Mouse (Mus musculus) urinary bladder, postnatal 25 days (tissue): Measurements from ENCODE around the gene Kif6.

Source experiments
- DNase-seq: peaks from one replicate; pipeline ENCODE4 v3.0.0; 2022; ENCODE audit warnings: low spot score

The Kif6 gene

DNA sequence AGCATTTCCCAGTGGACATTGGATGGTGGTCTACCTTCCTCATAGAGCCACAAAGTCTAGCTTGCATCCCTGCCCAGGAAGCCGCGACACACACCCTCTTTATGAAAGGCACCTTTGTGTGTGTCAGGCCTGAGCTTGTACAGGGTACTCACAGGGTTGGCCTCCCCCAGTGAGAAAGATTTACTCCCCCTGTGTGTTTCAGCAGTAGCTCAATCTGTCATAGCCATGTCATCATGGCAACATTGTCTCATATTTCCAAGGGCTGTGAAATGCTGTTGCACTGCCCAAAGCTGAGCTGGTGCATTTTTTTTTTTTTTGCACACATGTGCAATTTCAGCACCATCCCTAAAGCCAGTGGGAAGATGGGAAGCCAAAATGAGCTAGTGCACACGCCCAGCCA is 224.3 kb downstream of the Kif6 start:
- DNase-seq = no peak

DNA sequence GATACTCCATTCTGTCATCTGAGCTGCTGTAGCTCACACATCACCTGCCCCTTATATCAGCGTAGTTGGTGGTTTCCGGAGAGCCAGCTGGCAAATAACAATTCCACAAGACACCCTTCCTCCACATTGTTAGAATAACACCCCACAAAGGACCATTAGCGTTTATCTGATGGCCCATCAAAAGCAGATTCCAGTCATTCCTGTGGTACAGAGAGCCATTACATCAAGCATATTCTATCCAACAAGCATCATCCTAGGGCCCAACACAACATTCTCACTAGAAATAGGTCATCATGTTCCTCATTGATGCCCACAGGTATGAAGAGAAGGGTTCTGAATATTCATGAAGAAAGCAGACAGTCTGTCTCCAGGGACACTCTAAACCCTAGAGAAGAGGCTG is 236.3 kb downstream of the Kif6 start:
- no peak for DNase-seq

GRCm38 (mm10) chr17:49852183-49852582 is 237.2 kb downstream of the Kif6 start:
- no peak for DNase-seq

- no peak for DNase-seq
Observed at GRCm38 (mm10) chr17:49855785-49856184, 240.8 kb downstream of the Kif6 start.

DNA sequence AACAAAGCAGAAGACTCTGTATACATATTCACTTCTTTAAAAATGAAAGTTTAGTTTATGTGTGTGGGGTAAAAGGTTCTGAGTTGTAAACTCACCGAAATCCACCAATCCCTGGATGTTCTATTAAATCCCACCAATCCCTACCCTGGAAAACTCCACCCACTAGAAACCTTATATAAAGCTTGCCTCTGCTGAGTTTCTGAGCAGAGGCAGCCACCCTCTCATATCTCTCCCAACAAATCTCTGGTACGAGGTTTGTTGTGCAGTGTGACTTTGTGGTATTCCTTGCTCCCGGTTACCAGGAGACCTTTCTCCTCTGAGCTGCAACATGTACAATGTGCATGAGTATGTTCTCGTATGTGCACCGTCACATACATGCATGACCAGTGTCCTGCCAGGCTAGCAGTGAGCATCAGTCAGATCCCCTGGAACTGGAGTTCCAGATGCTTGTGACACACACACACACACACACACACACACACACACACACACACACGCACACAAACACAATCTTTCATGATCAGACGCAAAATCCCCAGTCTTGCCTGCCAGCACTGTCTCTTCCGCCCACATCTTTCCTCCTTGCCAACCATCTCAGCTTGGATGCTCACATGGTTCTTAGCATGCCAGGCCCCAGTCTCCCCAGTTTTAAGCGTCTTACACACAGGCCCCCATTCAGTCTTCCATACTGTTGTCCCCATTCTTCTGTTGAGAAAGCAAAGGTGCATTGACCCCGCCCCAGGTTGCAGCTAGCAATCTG is 245.3 kb downstream of the Kif6 start:
- no peak for DNase-seq

- DNase-seq = no peak
Observed at GRCm38 (mm10) chr17:49863597-49863996, 248.7 kb downstream of the Kif6 start.

DNA sequence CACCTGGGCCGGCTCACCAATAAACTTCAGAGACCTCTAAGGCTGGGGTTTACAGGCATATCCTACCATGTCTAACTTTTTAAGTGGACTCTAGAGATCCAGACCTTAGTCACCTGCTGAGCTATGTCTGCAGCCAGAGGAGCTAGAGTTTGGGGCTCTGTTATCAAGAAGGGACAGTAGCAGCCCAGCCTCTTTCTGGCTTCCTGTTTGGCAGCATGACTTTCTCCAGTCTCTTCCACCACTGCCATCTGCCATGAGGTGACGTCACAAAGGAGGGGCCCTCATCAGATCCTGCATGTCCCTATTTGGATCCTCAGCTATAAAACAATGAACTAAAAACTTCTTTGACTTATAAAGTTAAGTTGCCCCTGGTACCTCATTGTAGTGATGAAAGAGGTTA is 250.7 kb downstream of the Kif6 start:
- no peak for DNase-seq

DNA sequence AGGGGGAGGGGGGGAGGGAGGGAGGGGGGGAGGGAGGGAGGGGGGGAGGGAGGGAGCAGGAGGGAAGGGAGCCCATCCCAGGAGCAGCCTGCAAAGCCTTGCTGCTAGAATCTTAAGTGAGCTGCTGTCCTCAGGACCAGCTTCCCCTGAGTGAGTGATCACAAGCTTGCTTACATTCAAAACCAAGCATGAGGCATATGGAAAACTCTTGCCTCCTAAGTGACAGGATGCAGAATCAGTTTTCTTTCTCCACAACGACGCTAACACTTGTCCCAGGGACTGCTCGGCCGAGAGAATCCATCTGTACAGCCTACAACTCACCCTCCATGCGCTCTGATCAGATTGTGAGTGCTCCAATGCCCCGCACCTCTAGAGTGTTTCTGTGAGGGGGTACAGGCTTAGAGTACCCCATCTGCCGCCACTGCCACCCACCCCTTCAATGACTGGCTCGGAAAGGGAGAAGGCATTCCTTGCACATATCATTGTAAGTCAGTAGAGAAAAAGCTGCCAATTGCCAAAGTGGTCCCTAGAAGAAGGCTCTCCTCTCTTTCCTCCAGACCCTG is 251.8 kb downstream of the Kif6 start:
- no peak for DNase-seq

DNA sequence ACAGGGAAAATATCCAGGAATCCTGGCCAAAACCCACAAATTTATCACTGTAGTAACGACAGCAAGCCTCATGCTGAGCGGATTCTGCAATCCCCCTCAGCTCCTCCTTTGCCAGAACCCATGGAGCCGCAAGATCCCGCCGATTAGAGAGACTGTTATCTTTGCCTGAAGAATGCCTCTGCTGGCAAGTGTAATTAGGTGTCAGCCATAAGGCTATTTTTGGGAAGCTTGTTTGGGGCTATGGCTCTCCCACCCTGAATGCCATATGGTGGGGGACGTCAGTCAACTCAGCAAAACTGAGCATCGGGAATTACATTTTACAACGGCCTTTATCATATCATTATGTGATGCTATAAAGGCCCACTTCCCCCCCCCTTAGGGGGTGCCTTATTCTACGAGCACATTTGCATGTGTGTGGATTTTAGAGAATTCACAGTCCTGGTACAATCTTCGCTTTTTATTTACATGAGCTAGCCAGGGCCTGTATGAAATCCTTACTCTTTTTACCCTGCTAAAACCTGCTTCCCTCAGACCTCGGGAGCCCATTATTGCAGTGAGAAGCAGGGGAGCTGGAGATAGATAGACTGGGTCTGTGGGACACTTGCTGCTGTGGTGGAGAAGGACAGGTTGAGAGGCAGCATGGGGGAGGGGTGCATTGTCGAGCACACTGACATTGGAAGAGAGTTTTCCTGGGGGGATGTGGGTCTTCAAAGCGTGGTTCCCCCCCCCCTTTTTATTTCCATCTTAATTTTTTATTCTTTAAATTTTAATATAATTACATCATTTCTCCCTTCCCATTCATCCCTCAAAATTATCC is 252.6 kb downstream of the Kif6 start:
- no peak for DNase-seq

DNA sequence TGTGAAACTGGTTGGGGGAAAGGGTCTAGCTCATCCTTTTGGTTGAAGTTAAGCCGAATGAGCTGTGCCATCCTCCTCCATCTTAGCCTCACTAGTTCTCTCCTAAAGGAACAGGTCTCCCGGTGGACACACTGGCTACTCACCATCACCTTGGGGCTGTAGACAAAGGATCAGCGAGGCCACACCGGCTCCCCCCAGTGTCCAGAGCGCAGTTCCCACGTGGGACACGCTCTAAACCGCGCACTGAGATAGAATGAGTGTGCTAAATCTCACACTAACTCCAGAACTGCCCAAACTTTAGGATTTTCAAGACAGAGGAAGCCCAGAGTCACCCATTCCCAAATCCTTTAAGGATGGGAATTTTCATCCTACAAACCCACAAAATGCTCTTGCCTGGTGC is 254.3 kb downstream of the Kif6 start:
- no peak for DNase-seq

DNA sequence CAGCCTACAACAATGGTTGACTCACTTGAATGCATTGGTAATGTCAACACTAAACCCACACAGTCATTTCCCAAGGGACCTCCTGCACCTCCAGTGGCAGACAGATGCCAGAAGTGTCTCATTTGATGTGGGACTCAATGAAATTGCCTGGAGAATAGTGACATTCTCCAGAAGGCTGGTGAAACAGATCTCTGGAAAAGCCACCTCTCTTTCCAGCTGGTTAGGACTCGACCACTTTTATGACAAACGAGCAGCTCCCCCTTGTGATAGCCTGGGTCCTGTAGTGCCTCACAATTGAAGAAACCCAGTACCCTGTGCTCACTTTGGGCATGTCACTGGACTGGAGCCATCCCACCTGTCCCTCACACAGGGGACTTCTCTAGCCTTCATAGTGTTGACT is 257.4 kb downstream of the Kif6 start:
- DNase-seq = no peak

DNA sequence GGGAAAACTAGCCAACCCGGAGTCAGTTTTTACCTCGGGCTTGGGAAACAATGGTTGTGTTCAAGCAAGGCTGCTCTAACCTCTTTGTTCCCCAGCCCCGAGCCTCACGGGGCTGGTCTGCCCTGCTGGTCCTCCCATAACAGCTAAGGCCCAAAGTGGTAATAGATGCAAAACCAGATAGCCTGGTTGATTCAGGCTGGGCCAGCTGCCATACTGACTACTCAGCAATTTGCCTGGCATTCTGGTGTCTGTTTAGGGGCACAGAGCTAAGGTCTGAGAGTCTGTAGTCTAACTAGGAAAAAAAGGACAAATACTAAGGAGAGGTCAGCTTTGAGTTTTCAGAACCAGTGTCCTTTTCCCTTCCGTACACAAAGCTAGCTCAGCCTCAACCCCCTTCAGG is 259.8 kb downstream of the Kif6 start:
- no peak for DNase-seq

DNA sequence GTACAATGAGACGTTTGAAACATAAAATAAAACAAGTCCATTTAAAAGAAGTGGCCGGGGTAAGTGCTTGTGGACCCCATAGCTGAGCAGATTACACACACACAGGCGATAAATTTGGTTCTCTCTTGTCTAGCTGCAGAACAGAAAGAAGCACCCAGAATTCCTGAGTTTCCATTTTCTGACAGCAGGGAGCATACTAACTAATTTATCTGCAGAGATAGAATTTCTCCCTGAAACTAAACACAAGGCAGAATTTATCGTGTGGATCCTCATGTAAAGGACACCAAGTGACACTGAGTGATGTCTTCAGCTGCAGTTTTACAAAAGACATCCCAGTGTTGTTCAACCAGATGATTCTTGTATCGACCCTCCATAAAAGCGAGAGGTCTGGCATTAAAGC is 260.5 kb downstream of the Kif6 start:
- DNase-seq = no peak

GRCm38 (mm10) chr17:49875939-49876651 is 261.2 kb downstream of the Kif6 start:
- no peak for DNase-seq

DNA sequence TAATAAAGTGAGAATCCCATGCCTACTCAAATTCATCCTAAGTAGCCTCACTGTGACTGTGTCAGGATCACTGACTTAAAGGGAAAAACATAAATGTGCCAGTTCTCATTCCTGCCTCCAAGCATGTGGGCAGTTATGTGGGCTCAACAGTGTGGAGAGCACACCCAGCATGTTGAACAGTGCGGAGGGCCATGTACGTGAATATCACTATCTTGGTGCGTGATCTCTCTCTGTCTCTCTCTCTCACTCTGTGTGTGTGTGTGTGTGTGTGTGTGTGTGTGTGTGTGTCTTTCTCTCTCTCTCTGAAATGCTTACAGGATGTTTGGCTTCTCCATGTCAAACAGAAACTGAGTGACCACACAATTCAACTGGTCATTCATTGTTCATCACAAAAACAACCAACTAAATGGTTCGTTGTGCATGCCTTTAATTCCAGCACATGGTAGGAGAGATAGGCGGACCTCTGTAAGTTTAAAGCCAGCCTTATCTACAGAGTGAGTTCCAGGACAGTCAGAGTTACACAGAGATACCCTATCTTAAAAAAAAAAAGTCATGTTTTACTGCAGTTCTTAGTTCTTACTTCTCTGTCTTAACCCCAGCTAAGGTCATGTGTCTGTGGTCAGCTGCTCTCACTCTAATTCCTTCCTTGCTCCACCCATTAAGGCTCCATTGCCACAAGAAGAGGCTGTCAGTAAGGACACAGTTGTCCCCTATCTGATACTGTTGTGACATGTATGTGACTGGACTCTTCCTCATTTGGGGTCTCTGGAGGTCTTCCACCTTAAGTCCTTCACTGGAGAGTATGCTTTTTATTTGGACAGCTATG is 266.2 kb downstream of the Kif6 start:
- no peak for DNase-seq

GRCm38 (mm10) chr17:49881796-49882195 is 266.9 kb downstream of the Kif6 start:
- no peak for DNase-seq

DNA sequence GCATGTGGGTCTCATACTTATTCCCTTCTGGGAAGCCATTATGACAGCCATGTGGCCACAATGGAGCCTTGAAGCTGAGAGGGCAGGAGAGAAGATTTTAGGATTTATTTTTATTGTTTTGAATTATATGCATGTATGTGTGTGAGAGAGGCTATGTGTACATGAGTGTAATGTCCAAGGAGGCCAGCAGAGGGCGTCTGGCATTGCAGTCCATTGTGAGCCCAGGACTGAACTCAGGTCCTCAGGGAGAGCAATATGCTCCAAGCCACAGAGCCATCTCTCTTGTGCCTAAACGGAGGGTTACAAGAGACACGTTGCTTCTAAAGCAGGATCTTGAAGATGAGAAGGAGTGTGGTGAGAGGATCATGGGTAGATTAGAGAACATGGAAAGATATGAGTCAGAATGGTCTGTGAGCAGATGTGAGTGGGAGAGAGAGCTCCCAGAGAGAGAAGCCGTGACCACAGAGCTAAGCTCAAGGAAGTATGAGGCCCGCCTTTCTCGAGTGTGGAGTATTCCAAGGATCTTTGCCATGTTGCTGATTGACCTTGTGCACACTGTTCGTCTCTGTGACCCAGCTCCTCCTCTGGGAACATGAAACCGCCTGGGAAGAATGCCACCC is 268.3 kb downstream of the Kif6 start:
- DNase-seq = no peak

- no peak for DNase-seq
Observed at GRCm38 (mm10) chr17:49885035-49885434, 270.1 kb downstream of the Kif6 start.

- DNase-seq = no peak
Observed at GRCm38 (mm10) chr17:49889629-49890028, 274.7 kb downstream of the Kif6 start.

GRCm38 (mm10) chr17:49890861-49891260 is 275.9 kb downstream of the Kif6 start:
- DNase-seq = no peak

DNA sequence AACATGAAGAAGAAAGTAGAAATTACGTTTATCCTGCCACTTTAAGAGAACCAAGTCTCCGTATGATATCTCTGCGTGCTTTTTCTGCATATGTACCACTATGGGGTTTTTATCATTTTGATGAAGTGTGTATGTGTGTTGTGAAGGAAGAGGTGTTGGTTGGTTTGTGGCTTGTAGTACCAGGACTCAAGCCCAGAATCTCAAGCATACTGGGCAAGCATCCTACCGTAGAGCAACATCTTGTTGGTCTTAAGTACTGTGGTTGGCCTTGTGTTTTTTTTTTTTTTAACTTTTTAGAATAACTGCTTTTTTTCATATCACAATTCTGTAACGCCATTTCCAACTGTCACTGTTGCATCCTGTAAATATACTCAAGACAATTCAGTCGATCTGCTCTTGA is 277.5 kb downstream of the Kif6 start:
- no peak for DNase-seq
